Mouse (Mus musculus) liver, embryonic 14.5 days (tissue): ENCODE measurements at regions not wholly inside any gene's neighbourhood (a gene's known extent, or its start where the extent isn't known, plus 50 kb on each side); places are given as distances from the start of the nearest gene placed in this dataset.

Experiments used
- CTCF ChIP-seq: IDR thresholded peaks from 2 replicates; pipeline ENCODE4 v1.5.1; 2016; ENCODE audit warnings: antibody characterized with exemption, low read depth, control low read depth
- EP300 ChIP-seq: IDR thresholded peaks from 2 replicates; pipeline ENCODE4 v1.6.1; 2016; ENCODE audit warnings: antibody characterized with exemption, low read depth

DNA sequence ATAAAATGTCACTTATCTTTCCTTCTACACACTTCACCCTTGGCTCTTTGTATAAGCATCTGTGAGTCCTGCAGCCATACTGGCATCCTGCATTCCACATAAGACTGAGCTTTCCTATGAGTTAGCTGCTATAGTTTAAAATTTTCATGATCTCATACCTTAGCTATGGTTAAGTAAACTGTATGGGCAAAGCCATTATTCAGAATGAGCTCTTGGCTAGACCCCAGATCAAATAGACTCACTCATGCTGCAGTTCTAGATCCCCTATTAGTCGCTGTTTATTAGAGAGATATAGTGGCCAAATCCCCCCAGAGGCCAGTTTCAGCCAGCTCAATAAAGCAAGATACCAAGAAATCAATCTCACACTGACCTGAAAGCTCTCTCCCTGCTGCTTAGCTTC is 110.9 kb upstream of the Dap start:
- TF ChIP-seq CTCF (no peak), EP300 (no peak)
